Mouse (Mus musculus): ENCODE results near the gene Gm5901. TPM values are rescaled to one million over a fixed set of nuclear protein-coding genes. Genes with fewer than 3 reads are reported as not detected.
A peak's percentile ranks its signal among the peaks of the same experiment; 100 is the strongest.

The Gm5901 gene
- total RNA-seq, 2 experiments from 2014 or later, result not detected

DNA sequence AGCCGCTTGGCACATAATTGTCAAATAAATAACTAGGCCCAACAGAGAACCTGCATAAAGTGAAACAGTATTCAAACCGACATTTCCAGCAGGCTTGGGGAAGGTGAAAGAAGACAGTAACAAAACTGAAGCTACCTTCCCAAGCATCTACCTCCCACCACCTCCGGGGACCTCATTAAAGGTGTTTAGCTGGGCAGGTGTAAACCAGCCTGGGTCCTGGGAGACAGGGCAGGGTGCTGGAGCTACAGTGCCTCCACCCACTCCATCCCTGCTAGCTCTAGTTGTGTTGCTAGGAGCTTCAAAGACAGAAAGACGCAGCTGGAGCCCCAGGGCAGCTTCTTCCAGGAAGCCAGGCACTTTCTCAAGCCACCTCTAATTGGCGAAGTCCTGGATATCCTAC lies 29.4 kb downstream of the Gm5901 start, which contains the start of gene Cnga4:
Gene Cnga4, plus strand, starts transcription at position 301 of the 400 bp plus-strand sequence.
- no peak for DNase-seq

- no peak for DNase-seq
These were observed 31.5 kb downstream of the Gm5901 start for GRCm38 (mm10) chr7:105406322-105406721.

GRCm38 (mm10) chr7:105411874-105412632 lies 37.2 kb downstream of the Gm5901 start:
- peak; percentile 86 for DNase-seq

- no peak for DNase-seq
These were observed 39.5 kb downstream of the Gm5901 start for GRCm38 (mm10) chr7:105414385-105414784.

DNA sequence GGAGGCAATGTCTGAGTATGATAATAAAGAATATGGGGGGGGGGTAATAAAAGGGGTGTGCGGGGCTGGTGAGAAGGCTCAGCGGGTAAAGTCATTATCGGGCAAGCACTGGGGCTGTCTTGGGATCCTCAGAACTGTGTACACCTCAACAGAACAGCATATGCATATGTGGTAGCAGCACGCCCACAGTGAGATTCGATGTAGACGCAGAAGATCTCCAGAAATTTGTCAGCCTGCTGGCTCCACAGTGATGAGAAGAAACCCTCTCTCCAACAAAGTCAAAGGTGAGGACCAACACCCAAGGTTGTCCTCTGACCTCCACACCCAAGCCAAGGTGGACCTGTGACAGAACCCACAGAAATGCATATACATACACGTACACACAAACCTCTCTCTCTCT lies 41.7 kb downstream of the Gm5901 start:
- DNase-seq, result no peak

- no peak for DNase-seq
These were observed 43.3 kb downstream of the Gm5901 start for GRCm38 (mm10) chr7:105418106-105418505.

DNA sequence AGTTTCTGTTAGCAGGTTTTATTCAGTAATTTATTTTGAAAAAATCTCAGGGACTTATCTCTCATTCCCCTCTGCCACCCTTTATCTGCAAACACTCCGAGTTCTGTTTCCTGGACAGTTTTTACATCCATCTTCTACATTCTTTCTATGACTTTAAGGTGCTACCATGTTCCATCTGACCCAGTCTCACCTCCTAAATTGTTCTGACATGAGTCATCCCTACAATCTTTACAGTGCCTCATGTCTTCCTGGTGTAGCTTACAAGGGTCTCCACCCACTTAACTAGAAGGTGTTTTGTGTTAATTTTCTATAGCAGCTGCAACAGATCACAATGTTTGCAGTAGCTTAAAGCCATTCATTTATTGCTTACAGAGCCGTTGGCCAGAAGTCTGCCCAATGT lies 46.1 kb downstream of the Gm5901 start:
- no peak for DNase-seq

DNA sequence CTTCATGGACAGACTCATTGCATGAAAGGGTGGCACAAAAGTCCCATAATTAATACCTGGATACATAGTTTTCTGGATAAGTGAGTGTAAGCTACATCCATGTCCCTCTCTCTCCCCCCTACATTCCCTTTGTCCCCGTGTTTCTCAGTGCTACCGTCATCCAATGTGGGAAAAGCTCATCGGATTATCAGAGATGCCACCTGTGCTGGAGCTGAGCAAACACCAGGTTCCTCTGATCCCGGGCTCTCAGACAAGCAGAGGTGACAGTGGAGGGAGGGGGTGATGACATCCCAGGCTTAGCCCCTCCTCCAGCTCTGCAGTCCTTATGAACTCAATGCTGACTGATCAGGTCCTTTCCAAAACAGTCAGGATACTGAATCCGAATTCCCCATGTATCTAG lies 49.5 kb downstream of the Gm5901 start:
- DNase-seq, result no peak

- DNase-seq, result no peak
These were observed 50.7 kb downstream of the Gm5901 start, which contains the start of gene Cckbr for GRCm38 (mm10) chr7:105425424-105426043. Gene Cckbr, plus strand, starts transcription at chr7:105425731.

DNA sequence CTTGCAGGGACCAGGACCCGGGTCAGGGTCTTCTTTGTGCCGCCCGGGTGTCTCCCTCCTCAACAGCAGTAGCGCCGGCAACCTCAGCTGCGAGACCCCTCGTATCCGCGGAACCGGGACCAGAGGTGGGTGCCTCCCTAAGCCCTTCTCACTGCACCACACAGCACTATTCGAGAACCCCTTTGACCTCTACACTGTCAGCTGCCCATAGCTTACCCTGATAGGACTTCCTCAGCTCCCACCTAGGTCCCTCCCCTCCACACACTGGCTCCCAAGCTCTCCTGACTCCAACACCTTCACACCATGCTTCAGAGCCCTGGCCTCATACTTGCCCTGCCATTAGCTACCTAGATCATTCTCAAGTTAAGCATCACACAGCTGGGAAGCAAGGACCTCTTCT lies 51.2 kb downstream of the Gm5901 start:
- DNase-seq, result no peak

Other genes starting within 250 kb of the Gm5901 start
- gene Olfr683, start 228.0 kb upstream of the Gm5901 start, total RNA-seq (2021), result not detected
- not detected for gene Olfr684, start 211.4 kb upstream of the Gm5901 start, total RNA-seq (2021)
- not detected for gene Olfr685, start 189.0 kb upstream of the Gm5901 start, total RNA-seq (2021)
- gene Olfr686, start 167.6 kb upstream of the Gm5901 start, total RNA-seq (2021), result not detected
- not detected for gene Olfr688, start 86.9 kb upstream of the Gm5901 start, total RNA-seq (2021)
- gene Olfr689, start 63.9 kb upstream of the Gm5901 start, total RNA-seq (2021), result not detected
- gene Olfr690, start 40.9 kb upstream of the Gm5901 start, total RNA-seq (2021), result not detected
- gene Olfr691, start 32.8 kb upstream of the Gm5901 start, total RNA-seq (2021), result not detected
- gene Olfr692, start 6.8 kb upstream of the Gm5901 start, total RNA-seq (2021), result not detected
- 10 to 100 TPM; 12.6 to 17.5 TPM for gene Fam160a2, start 25.0 kb downstream of the Gm5901 start, total RNA-seq (2021)
- gene Cnga4, start 29.5 kb downstream of the Gm5901 start, total RNA-seq (2021), result not detected
- not detected for gene Cckbr, start 50.7 kb downstream of the Gm5901 start, total RNA-seq (2021)
- 10 to 100 TPM; 37.4 to 43.2 TPM for gene Cavin3, start 107.3 kb downstream of the Gm5901 start, total RNA-seq (2021)
- gene Smpd1, start 179.3 kb downstream of the Gm5901 start, total RNA-seq (2021), result 10 to 100 TPM; 42.9 to 44.0 TPM
- gene Apbb1, start 206.6 kb downstream of the Gm5901 start, total RNA-seq (2021), result 10 to 100 TPM; 10.6 to 13.0 TPM
- 1 to 10 TPM in 1 of 2 experiments, not detected in 1; 2.5 TPM for gene Hpx, start 225.1 kb downstream of the Gm5901 start, total RNA-seq (2021)